Mouse (Mus musculus): ENCODE measurements around the gene Aqp1.

Aqp1 gene

DNA sequence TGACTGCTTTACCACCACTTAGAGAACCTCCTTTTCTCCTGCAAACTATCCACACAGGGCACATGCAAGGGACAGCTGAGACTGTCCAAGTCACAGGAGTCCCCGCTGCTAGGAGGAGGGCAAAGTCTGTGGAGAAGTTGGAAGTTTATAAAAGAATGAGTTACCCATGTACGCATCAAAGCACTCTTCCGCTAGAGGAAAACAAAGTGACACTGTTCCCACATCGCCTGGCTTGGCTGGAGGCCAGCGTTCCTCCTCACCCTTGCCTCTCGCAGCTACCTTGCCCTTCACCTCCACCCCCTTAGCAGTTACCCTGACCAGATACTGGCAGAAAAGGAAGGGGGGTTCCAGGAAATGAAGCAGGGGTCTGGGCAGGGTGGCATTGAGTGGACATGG, 21.4 kb downstream of the Aqp1 start:
- DNase-seq, result peak; percentile 79

GRCm38 (mm10) chr6:55358731-55359143, 22.5 kb downstream of the Aqp1 start:
- DNase-seq, result no peak

DNA sequence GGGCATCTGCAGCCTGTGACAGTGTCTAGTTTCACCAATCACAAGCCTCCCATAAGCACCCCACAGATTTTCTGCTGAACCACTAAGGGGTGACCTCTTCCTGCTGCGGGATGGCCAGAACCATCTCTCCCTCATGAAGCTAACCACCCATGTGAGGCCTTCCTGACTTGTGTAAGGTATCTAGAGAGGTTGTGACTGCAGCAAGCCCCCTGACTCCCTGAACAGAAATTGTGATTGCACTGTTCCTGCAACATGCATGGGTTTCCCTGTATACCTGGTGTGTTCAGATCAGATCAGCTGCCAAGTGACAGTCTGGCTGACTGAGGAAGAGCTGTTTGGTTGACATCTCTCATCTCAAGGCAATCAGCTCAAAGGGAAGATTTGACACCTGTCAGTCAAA, 26.4 kb downstream of the Aqp1 start:
- no peak for DNase-seq

GRCm38 (mm10) chr6:55367126-55367525, 30.9 kb downstream of the Aqp1 start:
- DNase-seq, result no peak

DNA sequence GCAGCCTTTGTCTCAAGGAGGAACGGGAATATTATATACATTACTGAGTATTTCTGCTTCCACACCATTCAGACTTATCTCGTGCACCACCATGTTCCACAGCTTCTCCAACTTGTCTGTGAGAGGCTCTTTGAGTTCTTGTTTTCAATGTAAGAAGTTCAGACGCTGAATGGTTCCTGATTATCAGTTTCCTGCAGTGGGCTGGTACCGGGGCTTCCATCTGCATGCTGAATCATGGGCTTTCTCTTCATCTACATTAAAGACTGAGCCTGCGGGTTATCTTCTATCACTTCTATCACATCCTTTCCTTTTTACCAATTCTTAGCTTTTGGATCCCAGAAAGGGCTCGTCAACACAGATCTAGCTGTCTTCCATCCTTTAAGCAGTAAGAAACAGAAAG, 34.6 kb downstream of the Aqp1 start:
- no peak for DNase-seq

- DNase-seq, result no peak
Measured at GRCm38 (mm10) chr6:55376076-55376475, 39.8 kb downstream of the Aqp1 start, which contains the start of gene Ghrhr. Gene Ghrhr, plus strand, starts transcription at chr6:55376295.

DNA sequence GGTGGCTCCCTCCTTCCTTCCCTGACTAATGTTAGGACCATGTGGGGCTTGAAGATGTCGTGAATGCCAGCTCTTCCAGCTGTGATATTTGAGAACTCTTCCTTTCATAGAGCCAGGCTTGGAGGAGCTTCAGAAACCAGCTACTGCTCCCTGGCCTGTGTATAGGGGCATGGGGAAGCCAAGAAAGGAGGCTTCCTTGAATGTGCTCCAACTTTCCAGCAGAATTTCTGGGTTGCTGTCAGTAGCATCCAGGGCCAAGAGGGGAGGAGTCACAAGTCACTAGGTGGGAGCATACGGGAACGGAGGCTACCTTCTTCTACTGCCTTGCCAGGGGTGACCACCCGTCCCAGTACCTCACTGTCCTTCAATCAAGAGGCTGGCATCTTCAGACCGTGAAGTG, 40.3 kb downstream of the Aqp1 start:
- no peak for DNase-seq

- DNase-seq, result no peak
Measured at GRCm38 (mm10) chr6:55377461-55377860, 41.2 kb downstream of the Aqp1 start.

DNA sequence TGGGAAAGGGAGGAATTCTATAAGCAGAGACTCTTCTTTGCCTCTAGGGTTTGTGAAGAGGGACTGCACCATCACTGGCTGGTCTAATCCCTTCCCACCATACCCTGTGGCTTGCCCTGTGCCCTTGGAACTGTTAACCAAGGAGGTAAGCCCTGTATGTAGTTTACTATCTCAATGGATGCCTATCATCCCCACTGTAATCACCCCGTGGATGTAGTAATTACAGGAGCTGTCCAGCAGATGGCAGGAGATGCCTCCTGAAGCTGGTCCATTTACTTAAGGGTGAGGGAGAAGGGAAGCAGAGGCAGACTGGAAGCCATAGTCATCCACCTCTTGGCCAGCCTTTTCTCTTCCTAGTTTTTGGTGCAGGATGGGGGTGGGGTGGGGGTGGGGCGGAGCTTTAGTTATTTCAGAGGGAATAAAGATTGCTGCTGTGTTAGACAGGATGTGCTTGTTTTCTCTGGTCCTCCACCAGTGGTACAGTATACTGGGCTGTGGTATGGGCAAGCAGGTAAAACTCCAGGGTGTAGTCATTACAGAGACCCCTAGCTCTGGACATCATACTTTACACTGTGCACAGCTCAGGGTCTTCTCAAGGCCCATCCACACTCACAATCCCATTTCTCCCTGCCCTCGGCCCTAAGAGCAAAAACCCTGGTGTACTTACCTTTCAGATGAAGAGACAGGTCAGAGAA, 43.6 kb downstream of the Aqp1 start:
- DNase-seq, result no peak

GRCm38 (mm10) chr6:55381966-55382365, 45.7 kb downstream of the Aqp1 start:
- DNase-seq, result no peak

GRCm38 (mm10) chr6:55383897-55384296, 47.7 kb downstream of the Aqp1 start:
- peak; percentile 31 for DNase-seq

DNA sequence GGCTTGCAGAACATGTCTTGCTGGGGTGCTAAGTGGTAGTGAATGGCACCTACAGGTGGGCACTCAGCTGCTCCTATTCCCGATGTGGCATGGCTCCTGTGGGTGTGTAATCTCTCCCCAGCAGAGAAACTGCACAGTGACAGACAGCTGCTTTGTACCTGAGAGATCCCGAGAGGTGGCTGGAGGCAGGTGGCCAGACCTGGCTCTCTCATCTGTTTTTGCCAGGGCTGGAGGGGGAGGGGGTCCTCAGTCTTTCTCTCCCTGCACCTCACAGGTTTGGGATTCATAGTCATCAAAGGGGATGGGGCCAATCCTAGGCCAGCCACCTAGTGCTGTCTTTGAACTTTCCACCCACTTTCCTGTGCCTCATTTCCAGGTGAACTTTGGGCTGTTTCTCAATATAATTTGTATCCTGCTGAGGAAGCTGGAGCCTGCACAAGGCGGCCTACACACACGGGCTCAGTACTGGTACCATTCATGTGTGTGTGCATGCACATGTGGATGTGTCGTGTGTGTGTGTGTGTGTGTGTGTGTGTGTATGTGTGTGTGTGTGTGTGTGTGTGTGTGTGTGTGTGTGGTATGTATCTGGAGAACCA, 48.2 kb downstream of the Aqp1 start:
- no peak for DNase-seq

DNA sequence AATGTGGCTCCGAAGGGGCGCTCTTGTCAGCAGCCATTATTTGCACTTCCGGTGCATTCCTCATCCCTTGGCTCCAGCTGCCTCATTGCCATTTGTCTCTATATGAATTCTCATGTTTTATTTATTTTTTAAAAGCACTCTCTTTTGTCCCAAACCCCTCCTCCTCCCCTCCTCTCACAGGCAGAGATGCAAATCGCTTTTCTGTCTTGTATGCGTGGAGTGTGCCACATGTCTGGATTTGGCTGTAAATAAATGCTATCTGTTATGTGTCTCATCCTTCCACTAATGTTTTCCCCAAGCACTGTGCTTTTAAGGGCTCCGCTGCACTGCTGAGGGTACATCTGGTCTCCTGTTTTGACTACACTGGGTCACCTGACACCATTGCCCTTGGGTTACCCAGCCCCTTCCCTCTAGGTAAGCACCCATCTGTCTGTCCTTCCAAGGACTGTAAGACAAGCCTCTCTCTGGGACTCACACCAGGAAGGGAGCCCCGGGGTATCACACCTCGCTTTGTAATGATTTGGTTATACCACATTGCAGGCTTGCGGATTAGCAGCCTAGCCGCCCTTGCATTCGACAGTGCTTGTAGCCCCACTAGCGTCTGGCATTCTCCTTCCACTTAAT, 52.4 kb downstream of the Aqp1 start:
- no peak for DNase-seq

DNA sequence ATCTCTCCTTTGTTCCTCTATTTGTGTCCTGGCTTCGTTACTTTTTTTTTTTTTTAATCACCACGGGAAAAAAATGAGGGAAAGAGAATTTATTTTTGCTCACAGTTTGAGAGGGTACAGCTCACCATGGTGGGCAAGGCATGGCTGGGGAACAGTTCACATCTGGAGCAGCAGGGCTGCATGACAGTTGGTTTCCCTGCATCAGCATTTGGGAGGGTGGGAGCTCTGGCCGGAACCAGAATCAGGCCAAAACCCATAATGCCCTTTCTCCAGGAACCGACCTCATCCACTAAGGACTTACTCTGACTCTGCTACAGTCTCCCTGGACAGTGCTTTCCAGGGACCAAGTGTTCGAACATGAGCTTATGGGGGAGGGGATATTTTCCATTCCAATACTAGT, 53.1 kb downstream of the Aqp1 start:
- DNase-seq, result no peak

- DNase-seq, result no peak
Measured at GRCm38 (mm10) chr6:55391814-55392213, 55.6 kb downstream of the Aqp1 start.

GRCm38 (mm10) chr6:55392453-55392852, 56.2 kb downstream of the Aqp1 start:
- peak; percentile 30 for DNase-seq

- no peak for DNase-seq
Measured at GRCm38 (mm10) chr6:55394854-55395253, 58.6 kb downstream of the Aqp1 start.

DNA sequence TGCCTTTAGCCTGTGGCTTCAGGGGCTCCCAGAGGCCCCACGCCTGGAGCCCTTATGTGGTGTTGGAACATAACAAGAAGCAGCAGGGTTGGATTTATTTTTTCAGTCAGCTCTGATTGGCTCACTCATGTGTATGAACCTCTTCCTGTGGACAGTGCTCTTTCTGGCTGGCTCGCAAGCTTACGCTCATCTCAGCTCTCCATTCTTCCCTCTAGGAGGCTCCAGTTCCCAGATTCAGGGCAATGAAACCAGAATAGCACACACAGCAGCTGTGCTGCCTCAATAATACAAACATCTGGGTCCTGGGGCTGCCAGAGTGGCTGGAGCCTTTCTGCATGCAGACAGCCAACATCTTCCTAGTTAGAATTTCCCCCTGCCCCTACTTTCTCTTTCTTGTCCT, 59.9 kb downstream of the Aqp1 start:
- peak; percentile 32 for DNase-seq

DNA sequence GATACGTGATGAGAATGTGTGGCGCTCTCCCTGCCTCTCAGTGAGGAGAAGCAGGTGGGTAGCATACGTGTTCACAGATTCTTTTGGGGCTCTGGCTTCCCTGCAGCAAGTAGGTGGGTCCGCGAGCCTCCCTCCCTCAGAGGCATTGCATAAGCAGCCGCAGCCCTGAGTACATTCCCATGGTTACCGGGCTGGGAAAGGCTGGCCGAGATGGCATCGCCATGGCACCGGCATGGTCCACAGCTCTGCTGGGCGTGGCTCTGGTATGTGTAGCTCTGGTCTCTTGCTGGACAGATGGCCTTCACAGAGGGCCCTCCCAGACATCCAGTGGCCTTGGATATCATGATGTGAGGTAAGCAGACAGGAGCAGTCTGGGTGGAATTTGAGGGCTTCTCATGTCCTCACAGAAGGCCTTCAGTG, 60.4 kb downstream of the Aqp1 start:
- no peak for DNase-seq

All from kidney, adult 11 months (tissue).